Mouse (Mus musculus) megakaryocyte-erythroid progenitor cell, adult 5 weeks (primary cell): ENCODE results near the gene Cyp8b1. TPM values are rescaled to one million over a fixed set of nuclear protein-coding genes. Genes with fewer than 3 reads are reported as not detected.

Source experiments
- polyA plus RNA-seq: library from polyadenylated mRNA; stranded (reverse); fragments of >175 nt; gene quantifications from 2 replicates; pipeline ENCODE4 v1.2.3, GENCODE M21; 2012

Gene Cyp8b1
- not detected in 2 replicates for polyA plus RNA-seq

GRCm38 (mm10) chr9:121916102-121916501, at the start of gene Cyp8b1:
Gene Cyp8b1 (minus strand): TSS chr9:121916305.

GRCm38 (mm10) chr9:121950418-121951113, 34.5 kb upstream of the Cyp8b1 start, which contains the start of gene Fam198a:
Gene Fam198a (plus strand): TSS chr9:121950988.

GRCm38 (mm10) chr9:121898245-121898644, 17.9 kb downstream of the Cyp8b1 start, which contains the start of gene Ackr2:
Gene Ackr2 (plus strand): TSS chr9:121898355.

Other genes starting within 250 kb of the Cyp8b1 start
- 11.1 and 13.3 TPM in 2 replicates for gene Sec22c, start 210.8 kb downstream of the Cyp8b1 start, polyA plus RNA-seq
- 20.2 and 27.5 TPM in 2 replicates for gene Ss18l2, start 206.0 kb downstream of the Cyp8b1 start, polyA plus RNA-seq
- 21.3 and 36.5 TPM in 2 replicates for gene Nktr, start 197.1 kb downstream of the Cyp8b1 start, polyA plus RNA-seq
- gene Zfp651, start 157.0 kb downstream of the Cyp8b1 start, polyA plus RNA-seq, result 2.5 and 4.0 TPM in 2 replicates
- gene Klhl40, start 138.7 kb downstream of the Cyp8b1 start, polyA plus RNA-seq, result 0.03 TPM in 1 of 2 replicates, not detected in the other
- not detected in 2 replicates for gene Hhatl, start 123.8 kb downstream of the Cyp8b1 start, polyA plus RNA-seq
- gene Ccdc13, start 76.8 kb downstream of the Cyp8b1 start, polyA plus RNA-seq, result 0.12 TPM in 1 of 2 replicates, not detected in the other
- gene Higd1a, start 57.9 kb downstream of the Cyp8b1 start, polyA plus RNA-seq, result 28.9 and 31.4 TPM in 2 replicates
- not detected in 2 replicates for gene Ackr2, start 17.9 kb downstream of the Cyp8b1 start, polyA plus RNA-seq
- gene Fam198a, start 34.7 kb upstream of the Cyp8b1 start, polyA plus RNA-seq, result 0.03 and 0.17 TPM in 2 replicates
- gene Pomgnt2, start 80.8 kb upstream of the Cyp8b1 start, polyA plus RNA-seq, result 7.9 and 11.2 TPM in 2 replicates
- gene Snrk, start 201.0 kb upstream of the Cyp8b1 start, polyA plus RNA-seq, result 25.3 and 31.5 TPM in 2 replicates